Mouse (Mus musculus) hindbrain, postnatal 0 days (tissue): Measurements from ENCODE around the gene Rps28. TPM values are rescaled to one million over a fixed set of nuclear protein-coding genes. Genes with fewer than 3 reads are reported as not detected.
A peak's percentile ranks its signal among the peaks of the same experiment; 100 is the strongest.

ENCODE experiments used
- ATAC-seq: fragments of 200-750 bp; cut with Nextera tagmentation; 2 replicates; pipeline ENCODE4 v1.8.0; 2017; ENCODE audit warnings: mild to moderate bottlenecking, moderate TSS enrichment, moderate library complexity
- DNase-seq: peaks from one replicate; pipeline ENCODE4 v3.0.0-alpha.2; 2015; ENCODE audit warnings: low spot score
- H3K27ac ChIP-seq: fragments of 300-500 bp; sonication (generic); 2 replicates; pipeline ENCODE4 v1.5.1; 2014; ENCODE audit warnings: mild to moderate bottlenecking
- H3K27me3 ChIP-seq: fragments of 300-500 bp; sonication (generic); 2 replicates; pipeline ENCODE4 v1.6.1; 2014; ENCODE audit warnings: low read length, mixed read lengths; ENCODE audit not compliant: insufficient read depth
- H3K36me3 ChIP-seq: fragments of 300-500 bp; sonication (generic); 2 replicates; pipeline ENCODE4 v1.6.1; 2014; ENCODE audit warnings: low read length, mixed read lengths; ENCODE audit not compliant: insufficient read depth
- H3K4me1 ChIP-seq: fragments of 300-500 bp; sonication (generic); 2 replicates; pipeline ENCODE4 v1.6.1; 2014; ENCODE audit warnings: antibody characterized with exemption, low read length, mixed read lengths; ENCODE audit not compliant: insufficient read depth
- H3K4me2 ChIP-seq: fragments of 300-500 bp; sonication (generic); 2 replicates; pipeline ENCODE4 v1.6.1; 2014; ENCODE audit warnings: low read depth, mild to moderate bottlenecking, low read length, moderate library complexity, mixed read lengths
- H3K4me3 ChIP-seq: fragments of 300-500 bp; sonication (generic); 2 replicates; pipeline ENCODE4 v1.5.1; 2014; ENCODE audit warnings: low read length
- H3K9ac ChIP-seq: fragments of 300-500 bp; sonication (generic); replicated peaks from 2 replicates; pipeline ENCODE4 v1.6.1; 2014; ENCODE audit warnings: mild to moderate bottlenecking, low read length, moderate library complexity, mixed read lengths
- H3K9me3 ChIP-seq: fragments of 300-500 bp; sonication (generic); 2 replicates; pipeline ENCODE4 v1.6.1; 2016; ENCODE audit warnings: low read length, mixed read lengths
- CTCF ChIP-seq: IDR thresholded peaks from 2 replicates; pipeline ENCODE4 v1.5.1; 2016; ENCODE audit warnings: antibody characterized with exemption, control low read depth, low read depth
- WGBS: fragments of 180-500 bp; shearing (Covaris S2); extraction: QIAGEN DNeasy Blood & Tissue Kit; methylation state at CpG from one replicate; pipeline ENCODE4 v1.1.7; 2014; 5-methylcytosine and 5-hydroxymethylcytosine counted together
- polyA plus RNA-seq: library from polyadenylated mRNA; unstranded; fragments of >200 nt; fragmentation: Nextera tagmentation; extraction: Ambion mirVana; gene quantifications from 2 replicates; pipeline ENCODE4 v1.2.1, GENCODE M21; 2015
- total RNA-seq: library from RNA; depleted of rRNA; stranded (reverse); fragments of >200 nt; gene quantifications from 2 replicates; pipeline ENCODE4 v1.2.3, GENCODE M21; 2014

Rps28 gene
- total and polyA plus RNA-seq, 2 experiments from 2014 or later, result 293 to 617 TPM

DNA sequence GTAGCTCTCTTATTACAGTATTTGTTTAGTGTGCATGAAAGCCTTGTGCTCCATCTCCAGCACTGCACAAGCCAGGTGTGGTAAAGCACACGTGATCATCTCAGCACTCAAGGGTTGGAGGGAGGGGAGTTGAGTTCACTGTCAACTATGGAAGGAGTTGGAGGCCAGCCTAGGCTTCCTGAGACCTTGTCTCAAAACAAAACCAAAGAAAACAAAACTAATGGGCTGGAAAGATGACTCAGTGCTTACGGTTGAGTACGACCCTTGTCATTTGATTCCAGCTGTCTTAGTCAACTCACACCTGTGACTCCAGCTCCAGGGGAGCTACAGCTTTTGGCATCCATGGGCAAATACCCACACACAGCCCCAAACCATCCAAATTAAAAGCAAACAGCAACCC is 11.9 kb downstream of the Rps28 start:
- H3K4me1 ChIP-seq, result no peaks in the 10 kb centered on the region
- TF ChIP-seq CTCF, result no peak
- H3K4me2 ChIP-seq, result no peak overlapping the region
- H3K27me3 ChIP-seq, result no peaks in the 10 kb centered on the region
- DNase-seq (no peak), ATAC-seq (no peak)
- no peaks in the 10 kb centered on the region for H3K9me3 ChIP-seq
- H3K9ac ChIP-seq, result no peak overlapping the region
- WGBS, result 57% methylated on average over 3 of the region's 3 CpGs
- H3K4me3 ChIP-seq, result no peak overlapping the region
- no peaks in the 10 kb centered on the region for H3K36me3 ChIP-seq
- no peak overlapping the region; the same call in 1 of the 2 replicates for H3K27ac ChIP-seq

DNA sequence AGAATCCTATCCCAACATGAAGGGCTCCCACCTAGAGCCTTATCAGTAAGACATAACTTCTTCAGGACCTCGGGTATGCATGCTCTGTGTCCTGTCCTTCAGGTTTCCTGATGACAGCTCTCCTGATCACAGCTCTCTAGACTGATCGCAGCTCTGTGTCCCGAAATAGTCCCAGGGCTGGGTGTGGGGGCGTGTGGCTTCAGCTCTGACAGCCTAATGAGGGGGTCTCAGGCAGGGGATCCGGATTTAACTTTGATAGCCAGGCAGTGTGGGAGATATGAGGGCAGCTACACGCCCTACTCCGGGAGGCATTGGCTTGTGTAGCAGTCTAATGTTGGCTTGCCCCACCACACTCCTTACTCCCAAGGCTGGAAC is 13.2 kb downstream of the Rps28 start:
- Histone ChIP-seq H3K27ac (peak overlapping the region; percentile 26; the same call in 1 of the 2 replicates), H3K9ac (peak overlapping the region; percentile 50; the same call in 1 of the 2 replicates), H3K4me3 (peak overlapping the region; percentile 53), H3K36me3 (no peaks in the 10 kb centered on the region), H3K9me3 (no peaks in the 10 kb centered on the region), H3K4me1 (no peaks in the 10 kb centered on the region), H3K27me3 (no peaks in the 10 kb centered on the region), H3K4me2 (peak overlapping the region; percentile 90)
- 30% methylated on average over 7 of the region's 7 CpGs for WGBS
- ATAC-seq (no peak), DNase-seq (no peak)
- TF ChIP-seq CTCF, result no peak

DNA sequence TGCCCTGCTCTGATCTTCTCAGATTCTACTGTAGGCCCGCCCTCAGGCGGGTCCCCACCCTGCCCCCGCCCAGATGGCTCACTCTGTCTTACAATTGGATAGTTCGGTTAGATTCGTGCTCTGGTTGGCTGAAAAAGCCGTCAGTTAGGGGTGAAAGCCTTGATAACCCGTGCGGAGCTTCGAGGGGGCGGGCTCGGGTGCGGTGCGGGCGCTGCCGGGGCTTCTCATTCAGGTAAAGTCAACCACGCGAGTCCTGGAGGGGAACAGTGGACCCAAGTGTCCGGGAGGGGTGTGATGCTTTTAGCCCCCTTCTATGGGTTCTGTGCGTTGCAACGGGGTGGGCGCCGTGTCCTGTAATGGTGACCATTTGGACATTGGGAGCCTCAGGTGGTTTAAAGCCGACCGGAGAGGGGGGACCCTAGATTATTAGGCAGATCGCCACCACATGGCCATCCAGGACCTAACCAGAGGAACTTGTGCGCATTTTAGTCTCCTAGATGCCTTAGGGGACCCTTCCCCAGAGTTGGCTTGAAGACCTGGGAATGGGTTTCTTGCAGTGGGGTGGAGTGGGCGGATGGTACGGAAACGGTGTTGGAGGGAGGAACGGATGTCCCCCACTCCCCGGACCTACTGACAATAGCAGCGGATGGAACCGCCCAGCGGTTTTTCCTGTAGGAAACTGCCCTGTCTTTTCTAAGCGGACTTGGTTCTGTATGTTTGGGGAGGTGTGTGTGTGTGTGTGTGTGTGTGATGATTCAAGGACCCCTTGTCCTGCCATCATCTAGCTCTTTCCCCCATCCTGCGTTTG is 13.8 kb downstream of the Rps28 start, which contains the start of gene Kank3:
Kank3 (plus strand) TSS at position 186 of the 808 bp plus-strand sequence.
- Histone ChIP-seq H3K4me2 (peak within 1 kb of the TSS; percentile 90), H3K4me3 (peak within 1 kb of the TSS; percentile 53), H3K9me3 (no peaks in the 10 kb centered on the region), H3K27me3 (no peaks in the 10 kb centered on the region), H3K27ac (peak within 1 kb of the TSS; percentile 48; the same call in 1 of the 2 replicates), H3K9ac (peak within 1 kb of the TSS; percentile 50), H3K36me3 (no peaks in the 10 kb centered on the region), H3K4me1 (no peaks in the 10 kb centered on the region)
- under 1% methylated on average over 36 of the region's 36 CpGs for WGBS
- peak; percentile 97 for DNase-seq
- TF ChIP-seq CTCF, result peak; percentile 14
- ATAC-seq, result peak; percentile 99

DNA sequence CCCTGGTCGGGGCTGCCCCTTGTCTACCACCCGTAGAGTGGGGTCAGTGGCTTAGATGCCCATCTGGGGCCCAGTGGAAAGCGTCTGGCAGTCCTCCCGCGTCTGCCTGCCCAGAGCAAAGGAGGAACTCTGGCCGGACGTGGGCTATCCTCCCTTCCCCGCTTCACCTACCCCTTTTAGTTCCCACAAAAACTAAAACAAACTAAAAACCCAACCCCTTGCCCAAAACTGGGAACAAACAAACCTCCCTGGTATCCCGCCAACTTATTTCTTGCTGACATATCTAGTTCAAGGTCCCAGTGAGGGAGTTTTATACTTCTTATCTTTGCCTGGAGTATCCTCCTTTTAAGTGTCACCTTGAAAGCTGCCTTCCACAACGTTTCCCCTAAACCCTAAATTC is 16.2 kb downstream of the Rps28 start:
- no peak for ATAC-seq
- no peak overlapping the region for H3K4me3 ChIP-seq

DNA sequence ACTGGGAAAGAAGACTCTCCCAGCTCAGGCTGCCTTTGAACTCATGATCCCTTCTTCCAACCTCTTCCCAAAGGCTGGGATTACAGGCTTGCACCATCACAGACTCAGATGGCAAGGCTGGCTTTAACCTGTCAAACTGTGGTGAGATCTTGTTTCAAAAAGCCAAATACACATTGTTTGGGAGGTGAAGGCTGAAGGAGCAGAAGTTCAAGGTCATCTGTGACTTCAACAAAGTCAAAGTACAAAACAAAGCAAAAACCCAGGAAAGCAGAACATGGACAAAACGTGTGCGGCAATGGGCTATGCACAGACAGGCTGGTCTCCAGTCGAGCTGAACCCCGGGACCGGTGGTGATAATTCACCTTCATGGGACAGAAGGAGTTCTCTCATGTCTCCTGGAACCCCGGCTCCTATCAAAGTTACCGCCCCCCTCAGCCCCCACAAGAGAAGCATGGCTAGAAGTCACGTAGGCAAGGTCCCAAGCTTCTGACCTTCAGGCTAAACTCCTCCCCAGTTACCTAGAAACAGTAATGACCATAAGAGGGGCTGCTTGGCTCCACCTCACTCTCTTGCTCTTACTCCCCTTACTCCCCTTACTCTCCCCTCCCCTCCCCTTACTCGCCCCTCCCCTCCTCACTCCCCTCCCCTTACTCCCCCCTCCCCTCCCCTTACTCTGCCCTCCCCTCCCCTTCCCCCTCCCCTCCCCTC is 17.0 kb downstream of the Rps28 start:
- no peak for ATAC-seq

More for the DNA sequence above, 16.2 kb downstream of the Rps28 start:
- no peak for DNase-seq
- Histone ChIP-seq H3K27ac (no peak overlapping the region), H3K27me3 (no peaks in the 10 kb centered on the region), H3K9me3 (no peaks in the 10 kb centered on the region), H3K4me1 (no peaks in the 10 kb centered on the region), H3K4me2 (no peak overlapping the region), H3K9ac (no peak overlapping the region), H3K36me3 (no peaks in the 10 kb centered on the region)
- TF ChIP-seq CTCF, result no peak
- 41% methylated on average over 10 of the region's 10 CpGs for WGBS

DNA sequence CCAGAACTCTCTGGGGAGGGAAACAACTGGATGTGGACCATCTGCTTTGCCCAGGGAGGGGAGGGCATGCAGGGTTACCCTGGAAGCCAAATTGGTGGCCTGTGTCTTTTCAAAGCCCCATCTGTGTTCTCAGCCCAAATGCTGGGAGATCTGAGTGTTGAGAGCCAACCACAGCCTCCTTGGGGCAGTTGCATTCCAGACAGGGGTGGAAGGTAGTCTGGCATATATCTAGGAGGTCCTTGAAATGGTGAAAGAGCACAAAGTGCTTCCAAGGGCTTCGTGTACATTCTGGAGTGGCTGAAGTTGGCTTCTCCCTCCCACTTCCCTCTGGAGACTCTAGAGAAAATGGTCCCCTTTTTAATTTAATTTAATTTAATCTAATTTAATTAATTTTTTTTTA is 19.6 kb downstream of the Rps28 start:
- no peaks in the 10 kb centered on the region for H3K36me3 ChIP-seq
- no peak overlapping the region for H3K4me3 ChIP-seq
- no peak overlapping the region for H3K9ac ChIP-seq
- H3K27ac ChIP-seq, result no peak overlapping the region
- ATAC-seq (no peak), DNase-seq (no peak)
- no peaks in the 10 kb centered on the region for H3K9me3 ChIP-seq
- H3K4me1 ChIP-seq, result no peaks in the 10 kb centered on the region
- WGBS, result 61% methylated on average over 1 of the region's 1 CpGs
- H3K4me2 ChIP-seq, result no peak overlapping the region
- TF ChIP-seq CTCF, result no peak
- H3K27me3 ChIP-seq, result no peaks in the 10 kb centered on the region

More for the DNA sequence above, 17.0 kb downstream of the Rps28 start:
- Histone ChIP-seq H3K27me3 (no peaks in the 10 kb centered on the region), H3K4me3 (no peak overlapping the region), H3K36me3 (no peaks in the 10 kb centered on the region), H3K4me1 (no peaks in the 10 kb centered on the region), H3K9me3 (no peaks in the 10 kb centered on the region), H3K9ac (no peak overlapping the region), H3K27ac (no peak overlapping the region), H3K4me2 (no peak overlapping the region)
- no peak for TF ChIP-seq CTCF
- WGBS, result 71% methylated on average over 8 of the region's 9 CpGs
- DNase-seq, result no peak
